Mouse (Mus musculus): Measurements from ENCODE around the gene Arhgap8.

DNA sequence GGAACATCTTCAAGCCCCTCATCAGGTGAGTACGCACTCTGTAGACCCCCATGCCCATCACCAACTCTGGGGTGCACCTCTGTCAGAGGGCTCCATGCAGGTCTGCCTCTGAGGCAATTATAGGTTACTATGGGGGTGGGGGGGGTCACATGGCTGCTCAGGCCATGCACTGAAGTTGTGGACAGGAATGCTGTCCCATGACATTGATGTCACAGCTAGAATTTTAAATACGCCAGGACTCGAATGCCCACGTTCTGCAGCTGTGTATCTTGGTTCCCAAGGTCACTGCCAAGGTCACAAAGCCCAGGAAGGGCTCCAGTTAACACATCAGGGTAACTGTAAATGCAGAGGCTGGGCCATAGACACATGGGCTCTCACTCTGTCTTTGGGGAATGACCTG is 26.0 kb downstream of the Arhgap8 start:
- TF ChIP-seq USF1 (IDR thresholded peaks at IDR 0.05; ENCODE audit: low read depth, low read length) (no peak), CTCF (conservative IDR thresholded peaks at IDR 0.05 in 1 of 2, IDR thresholded peaks at IDR 0.05 in 1 of 2; ENCODE audit: low read depth in 2 of 2, low read length in 2 of 2) (no peak), ZKSCAN1 (IDR thresholded peaks at IDR 0.05; ENCODE audit: borderline replicate concordance, low read depth, low read length) (no peak), E2F4 (IDR thresholded peaks at IDR 0.05; ENCODE audit: insufficient replicate concordance, low read depth, low read length) (no peak)
